Mouse (Mus musculus) erythroblast, embryonic 14.5 days (primary cell): ENCODE data around the gene Man2c1.

Source experiments
- GATA1 ChIP-seq: IDR thresholded peaks from 2 replicates; pipeline ENCODE4 v1.6.1; 2012; ENCODE audit warnings: low read length, inconsistent platforms, mixed read lengths
- TAL1 ChIP-seq: IDR thresholded peaks from 3 replicates; pipeline ENCODE4 v1.6.1; 2012; ENCODE audit warnings: low read length, inconsistent platforms, mixed read lengths

GRCm38 (mm10) chr9:57143212-57143611 lies 12.7 kb downstream of the Man2c1 start:
- TF ChIP-seq GATA1 = no peak
- TF ChIP-seq TAL1 = no peak
